Mouse (Mus musculus): Measurements from ENCODE around the gene Crygd.

The Crygd gene

GRCm38 (mm10) chr1:65043433-65043832, 19.8 kb downstream of the Crygd start:
- no peak for DNase-seq (ENCODE audit: low spot score)

- no peak for DNase-seq (ENCODE audit: low spot score)
Observed at GRCm38 (mm10) chr1:65041837-65042236, 21.4 kb downstream of the Crygd start.

- no peak for DNase-seq (ENCODE audit: low spot score)
Observed at GRCm38 (mm10) chr1:65040806-65041205, 22.4 kb downstream of the Crygd start.

GRCm38 (mm10) chr1:65039679-65040078, 23.6 kb downstream of the Crygd start:
- DNase-seq (ENCODE audit: low spot score), result no peak

- DNase-seq (ENCODE audit: low spot score), result no peak
Observed at GRCm38 (mm10) chr1:65037542-65037941, 25.7 kb downstream of the Crygd start.

- DNase-seq (ENCODE audit: low spot score), result no peak
Observed at GRCm38 (mm10) chr1:65035513-65035912, 27.7 kb downstream of the Crygd start.

- no peak for DNase-seq (ENCODE audit: low spot score)
Observed at GRCm38 (mm10) chr1:65032641-65033040, 30.6 kb downstream of the Crygd start, which contains the start of gene Akr1cl. Gene Akr1cl, minus strand, starts transcription at chr1:65032759.

- no peak for DNase-seq (ENCODE audit: low spot score)
Observed at GRCm38 (mm10) chr1:65028206-65028605, 35.0 kb downstream of the Crygd start.

GRCm38 (mm10) chr1:65012726-65013125, 50.5 kb downstream of the Crygd start:
- no peak for DNase-seq (ENCODE audit: low spot score)

Data from urinary bladder, postnatal 14 days (tissue).